Mouse (Mus musculus): ENCODE results near the gene Jdp2. TPM values are rescaled to one million over a fixed set of nuclear protein-coding genes. Genes with fewer than 3 reads are reported as not detected.

Jdp2 gene
- polyA plus RNA-seq, 1 experiment = 55.9 TPM

DNA sequence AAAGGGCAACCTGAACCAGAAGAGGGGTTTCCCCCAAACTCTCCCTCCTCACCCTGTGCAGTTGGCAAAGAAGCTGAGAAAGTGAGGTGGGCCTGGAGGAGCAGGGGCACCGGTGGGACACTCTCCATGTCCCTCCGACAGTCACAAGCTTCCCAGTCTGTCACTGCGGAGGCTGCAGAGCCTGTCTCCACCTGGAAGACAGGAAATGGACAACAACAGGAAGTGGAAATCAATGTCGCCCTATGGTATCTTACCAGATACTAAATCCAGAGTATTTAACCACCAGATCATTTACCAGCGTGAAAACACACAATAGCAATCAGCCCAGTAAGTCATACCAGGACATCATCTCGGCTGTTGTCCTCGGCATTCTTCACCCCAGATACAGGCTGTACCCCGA is 67.3 kb downstream of the Jdp2 start:
- Histone ChIP-seq H3K4me1 (ENCODE audit: control insufficient read depth, insufficient read depth, low read length) (no peaks in the 10 kb centered on the region), H3K27ac (ENCODE audit: insufficient read depth, low read length) (no peak overlapping the region), H3K4me3 (ENCODE audit: insufficient read depth, low read length) (no peak overlapping the region)
- no peak for TF ChIP-seq POLR2A (IDR thresholded peaks at IDR 0.05; ENCODE audit: extremely low read depth, insufficient read depth, low read length)
- no peak for TF ChIP-seq CTCF (IDR thresholded peaks at IDR 0.05; ENCODE audit: extremely low read depth, insufficient read depth, low read length)

DNA sequence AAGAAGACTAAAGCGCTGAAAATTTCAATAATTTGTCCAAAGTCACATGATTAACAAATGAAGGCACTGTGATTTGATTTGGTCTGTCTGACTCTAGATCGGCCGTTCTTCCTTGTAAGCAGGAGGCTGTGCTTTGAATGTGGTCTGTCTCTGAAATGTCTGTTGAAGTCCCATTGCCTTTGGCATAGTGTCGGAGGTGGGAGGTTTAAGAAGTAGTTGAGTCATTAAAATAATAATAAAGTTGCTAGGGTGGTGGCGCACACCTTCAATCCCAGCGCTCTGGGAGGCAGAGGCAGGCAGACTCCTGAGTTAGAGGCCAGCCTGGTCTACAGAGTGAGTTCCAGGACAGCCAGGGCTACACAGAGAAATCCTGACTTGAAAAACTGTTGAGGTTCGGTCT is 68.2 kb downstream of the Jdp2 start:
- Histone ChIP-seq H3K4me1 (ENCODE audit: control insufficient read depth, insufficient read depth, low read length) (no peaks in the 10 kb centered on the region), H3K27ac (ENCODE audit: insufficient read depth, low read length) (no peak overlapping the region), H3K4me3 (ENCODE audit: insufficient read depth, low read length) (no peak overlapping the region)
- TF ChIP-seq POLR2A (IDR thresholded peaks at IDR 0.05; ENCODE audit: extremely low read depth, insufficient read depth, low read length) (no peak), CTCF (IDR thresholded peaks at IDR 0.05; ENCODE audit: extremely low read depth, insufficient read depth, low read length) (no peak)

DNA sequence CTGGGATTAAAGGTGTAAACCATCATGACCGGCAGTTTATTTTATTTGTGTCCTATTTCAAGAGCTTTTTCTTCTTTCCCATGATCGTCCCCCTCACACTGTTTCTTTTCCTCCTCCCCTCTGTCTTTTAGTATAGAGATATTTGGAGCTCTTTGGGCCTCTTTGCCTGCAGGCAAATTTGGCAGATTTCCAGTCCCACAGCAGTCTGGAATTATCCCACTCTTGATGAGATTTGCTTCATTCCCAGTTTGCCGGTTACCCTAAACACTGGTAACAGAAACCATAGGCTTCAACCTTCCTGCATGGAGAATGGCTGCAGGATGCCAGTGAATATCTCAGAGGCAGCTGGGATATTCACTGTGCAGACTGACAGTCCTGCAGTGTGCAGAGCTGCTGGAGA is 69.9 kb downstream of the Jdp2 start:
- no peak overlapping the region for H3K4me3 ChIP-seq (ENCODE audit: insufficient read depth, low read length)
- TF ChIP-seq CTCF (IDR thresholded peaks at IDR 0.05; ENCODE audit: extremely low read depth, insufficient read depth, low read length) (no peak), POLR2A (IDR thresholded peaks at IDR 0.05; ENCODE audit: extremely low read depth, insufficient read depth, low read length) (no peak)
- no peak overlapping the region for H3K27ac ChIP-seq (ENCODE audit: insufficient read depth, low read length)
- no peaks in the 10 kb centered on the region for H3K4me1 ChIP-seq (ENCODE audit: control insufficient read depth, insufficient read depth, low read length)

DNA sequence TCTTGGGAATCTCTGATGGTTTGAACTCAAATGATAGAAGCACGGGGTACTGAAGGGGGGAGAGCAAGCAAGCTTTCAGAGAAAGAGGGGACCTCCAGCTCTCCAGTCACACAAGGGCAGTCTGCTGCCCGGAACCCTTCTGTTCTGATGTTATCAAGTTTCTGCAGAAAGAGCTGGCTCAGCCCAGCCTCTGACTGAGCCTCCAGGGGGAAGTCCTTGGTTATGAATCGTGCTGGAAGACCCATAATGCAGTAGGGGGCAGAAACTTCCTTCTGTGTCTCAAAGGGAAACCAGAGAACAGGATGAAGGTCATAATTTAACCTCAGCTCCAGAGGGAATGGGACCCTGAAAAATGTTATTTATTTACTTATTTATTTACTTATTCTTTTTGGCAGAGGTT is 71.3 kb downstream of the Jdp2 start:
- no peak for TF ChIP-seq CTCF (IDR thresholded peaks at IDR 0.05; ENCODE audit: extremely low read depth, insufficient read depth, low read length)
- TF ChIP-seq POLR2A (IDR thresholded peaks at IDR 0.05; ENCODE audit: extremely low read depth, insufficient read depth, low read length) = no peak
- no peak overlapping the region for H3K27ac ChIP-seq (ENCODE audit: insufficient read depth, low read length)
- H3K4me3 ChIP-seq (ENCODE audit: insufficient read depth, low read length) = no peak overlapping the region
- no peaks in the 10 kb centered on the region for H3K4me1 ChIP-seq (ENCODE audit: control insufficient read depth, insufficient read depth, low read length)

DNA sequence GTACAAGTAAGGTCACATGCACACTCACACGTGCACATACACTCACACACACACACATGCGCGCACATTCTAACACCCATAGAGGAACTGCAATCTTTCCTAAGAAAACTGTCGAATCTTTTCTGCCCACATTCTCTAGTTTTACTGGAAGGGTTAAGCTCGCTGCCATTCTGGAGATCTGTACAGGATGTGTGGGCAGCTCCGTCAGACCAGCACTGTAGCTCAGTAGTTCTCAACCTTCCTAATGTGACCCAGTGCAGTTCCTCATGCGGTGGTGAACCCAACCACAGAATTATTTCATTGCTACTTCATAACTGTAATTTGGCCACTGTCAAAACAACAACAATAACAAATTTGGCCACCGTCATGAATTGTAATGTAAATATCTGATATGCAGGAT is 75.1 kb downstream of the Jdp2 start:
- no peak overlapping the region for H3K4me3 ChIP-seq (ENCODE audit: insufficient read depth, low read length)
- no peaks in the 10 kb centered on the region for H3K4me1 ChIP-seq (ENCODE audit: control insufficient read depth, insufficient read depth, low read length)
- TF ChIP-seq CTCF (IDR thresholded peaks at IDR 0.05; ENCODE audit: extremely low read depth, insufficient read depth, low read length) (no peak), POLR2A (IDR thresholded peaks at IDR 0.05; ENCODE audit: extremely low read depth, insufficient read depth, low read length) (no peak)
- H3K27ac ChIP-seq (ENCODE audit: insufficient read depth, low read length) = no peak overlapping the region

DNA sequence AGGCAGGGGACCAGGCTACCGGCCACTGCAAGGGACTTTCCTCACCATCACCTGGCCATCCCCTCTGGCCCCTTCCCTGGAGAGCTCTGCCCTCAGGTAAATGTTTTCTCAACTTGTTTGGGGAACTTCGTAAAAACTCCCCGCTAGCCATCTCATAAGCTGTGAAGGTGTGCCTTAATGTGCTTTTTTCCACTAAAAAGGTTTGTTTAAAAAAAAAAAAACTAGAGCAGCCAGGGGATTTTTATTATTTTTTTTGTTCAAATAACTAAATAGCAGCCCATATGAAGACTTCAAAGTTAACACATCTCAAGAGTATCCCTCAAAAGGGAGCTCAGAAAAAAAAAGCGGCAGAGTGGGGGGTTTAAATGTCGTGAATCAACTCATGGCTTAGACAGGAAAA is 80.3 kb downstream of the Jdp2 start:
- no peak for TF ChIP-seq POLR2A (IDR thresholded peaks at IDR 0.05; ENCODE audit: extremely low read depth, insufficient read depth, low read length)
- no peak for TF ChIP-seq CTCF (IDR thresholded peaks at IDR 0.05; ENCODE audit: extremely low read depth, insufficient read depth, low read length)
- Histone ChIP-seq H3K4me1 (ENCODE audit: control insufficient read depth, insufficient read depth, low read length) (no peaks in the 10 kb centered on the region), H3K4me3 (ENCODE audit: insufficient read depth, low read length) (no peak overlapping the region), H3K27ac (ENCODE audit: insufficient read depth, low read length) (no peak overlapping the region)

DNA sequence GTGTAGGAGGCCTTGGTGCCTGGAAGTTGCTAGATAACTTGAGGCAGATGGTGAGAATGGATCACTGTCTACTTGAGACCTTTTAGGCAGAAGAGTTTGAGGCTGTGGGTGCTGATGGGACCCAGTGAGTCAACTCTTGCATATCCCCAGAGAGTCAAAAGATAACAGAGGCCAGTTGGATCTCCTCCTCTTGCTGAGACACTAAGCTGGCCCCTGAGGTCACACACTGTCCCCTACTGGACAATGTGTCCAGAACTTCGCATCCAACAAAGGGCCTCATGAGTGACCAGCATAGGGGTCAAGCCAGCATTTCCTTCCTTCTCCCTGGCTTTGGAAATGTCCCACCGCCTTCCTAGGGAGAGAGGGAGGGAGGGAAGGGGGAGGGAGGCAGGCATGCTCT is 81.0 kb downstream of the Jdp2 start:
- H3K4me1 ChIP-seq (ENCODE audit: control insufficient read depth, insufficient read depth, low read length) = no peaks in the 10 kb centered on the region
- TF ChIP-seq POLR2A (IDR thresholded peaks at IDR 0.05; ENCODE audit: extremely low read depth, insufficient read depth, low read length) = no peak
- no peak for TF ChIP-seq CTCF (IDR thresholded peaks at IDR 0.05; ENCODE audit: extremely low read depth, insufficient read depth, low read length)
- H3K27ac ChIP-seq (ENCODE audit: insufficient read depth, low read length) = no peak overlapping the region
- H3K4me3 ChIP-seq (ENCODE audit: insufficient read depth, low read length) = no peak overlapping the region

DNA sequence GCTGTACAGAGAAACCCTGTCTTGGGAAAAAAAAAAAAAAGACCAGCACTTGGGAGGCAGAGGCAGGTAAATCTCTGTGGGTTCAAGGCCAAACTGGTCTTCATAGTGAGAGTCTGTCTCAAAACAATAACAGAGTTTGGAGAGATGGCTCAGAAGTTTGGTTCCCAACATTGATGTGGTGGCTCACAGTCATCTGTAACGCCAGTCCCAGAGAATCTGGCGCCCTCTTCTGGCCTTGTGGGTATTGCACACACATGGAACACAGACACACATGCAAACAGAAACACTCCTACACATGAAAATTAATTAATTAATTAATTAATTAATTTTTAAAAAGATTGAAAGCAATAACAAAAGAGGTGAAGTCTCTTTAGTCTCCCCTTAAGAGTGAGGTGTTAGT is 83.5 kb downstream of the Jdp2 start:
- Histone ChIP-seq H3K27ac (ENCODE audit: insufficient read depth, low read length) (no peak overlapping the region), H3K4me1 (ENCODE audit: control insufficient read depth, insufficient read depth, low read length) (no peaks in the 10 kb centered on the region), H3K4me3 (ENCODE audit: insufficient read depth, low read length) (no peak overlapping the region)
- no peak for TF ChIP-seq POLR2A (IDR thresholded peaks at IDR 0.05; ENCODE audit: extremely low read depth, insufficient read depth, low read length)
- no peak for TF ChIP-seq CTCF (IDR thresholded peaks at IDR 0.05; ENCODE audit: extremely low read depth, insufficient read depth, low read length)

DNA sequence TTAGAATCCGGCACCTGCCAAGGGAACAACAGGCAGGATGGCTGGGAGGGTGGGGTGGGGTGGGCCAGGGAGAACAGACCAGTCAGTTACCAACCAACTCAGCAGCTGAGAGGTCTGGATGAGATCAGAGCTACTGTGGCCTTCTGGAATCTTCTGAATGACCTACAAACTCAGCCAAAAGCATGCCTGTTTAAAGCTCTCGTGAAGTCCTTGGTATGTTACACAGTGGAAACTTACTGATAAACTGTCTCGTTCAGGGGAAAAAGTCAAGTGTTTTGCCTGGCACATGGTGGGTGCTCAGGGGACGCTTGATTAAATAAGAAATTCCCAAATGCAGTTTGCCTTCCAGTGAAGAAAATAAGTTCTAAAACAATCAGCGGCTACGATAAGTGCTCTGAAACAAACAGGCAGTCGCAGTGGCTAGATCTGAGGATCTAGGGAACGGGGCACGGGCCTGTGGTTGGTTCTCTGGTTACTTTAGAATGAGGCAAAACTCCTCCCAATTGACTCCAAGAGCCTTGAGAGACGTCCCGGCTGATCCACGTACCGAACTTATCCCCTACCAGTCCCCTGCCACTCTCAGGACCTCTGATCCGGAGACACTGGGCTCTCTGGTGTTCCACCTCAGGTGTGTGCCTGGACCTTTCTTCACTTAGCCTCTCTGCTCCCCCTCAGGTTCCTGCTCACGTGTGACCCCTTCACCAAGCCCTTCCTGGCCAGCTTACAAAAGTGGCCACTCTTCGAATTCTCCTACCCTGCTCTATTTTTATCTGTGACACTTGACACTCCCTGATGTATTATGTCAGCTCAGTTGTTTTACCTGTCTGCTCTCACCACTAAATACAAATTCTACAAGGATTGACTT is 85.8 kb downstream of the Jdp2 start:
- TF ChIP-seq CTCF (IDR thresholded peaks at IDR 0.05; ENCODE audit: extremely low read depth, insufficient read depth, low read length) (no peak), POLR2A (IDR thresholded peaks at IDR 0.05; ENCODE audit: extremely low read depth, insufficient read depth, low read length) (no peak)
- no peak overlapping the region for H3K27ac ChIP-seq (ENCODE audit: insufficient read depth, low read length)
- H3K4me3 ChIP-seq (ENCODE audit: insufficient read depth, low read length) = no peak overlapping the region
- no peaks in the 10 kb centered on the region for H3K4me1 ChIP-seq (ENCODE audit: control insufficient read depth, insufficient read depth, low read length)

DNA sequence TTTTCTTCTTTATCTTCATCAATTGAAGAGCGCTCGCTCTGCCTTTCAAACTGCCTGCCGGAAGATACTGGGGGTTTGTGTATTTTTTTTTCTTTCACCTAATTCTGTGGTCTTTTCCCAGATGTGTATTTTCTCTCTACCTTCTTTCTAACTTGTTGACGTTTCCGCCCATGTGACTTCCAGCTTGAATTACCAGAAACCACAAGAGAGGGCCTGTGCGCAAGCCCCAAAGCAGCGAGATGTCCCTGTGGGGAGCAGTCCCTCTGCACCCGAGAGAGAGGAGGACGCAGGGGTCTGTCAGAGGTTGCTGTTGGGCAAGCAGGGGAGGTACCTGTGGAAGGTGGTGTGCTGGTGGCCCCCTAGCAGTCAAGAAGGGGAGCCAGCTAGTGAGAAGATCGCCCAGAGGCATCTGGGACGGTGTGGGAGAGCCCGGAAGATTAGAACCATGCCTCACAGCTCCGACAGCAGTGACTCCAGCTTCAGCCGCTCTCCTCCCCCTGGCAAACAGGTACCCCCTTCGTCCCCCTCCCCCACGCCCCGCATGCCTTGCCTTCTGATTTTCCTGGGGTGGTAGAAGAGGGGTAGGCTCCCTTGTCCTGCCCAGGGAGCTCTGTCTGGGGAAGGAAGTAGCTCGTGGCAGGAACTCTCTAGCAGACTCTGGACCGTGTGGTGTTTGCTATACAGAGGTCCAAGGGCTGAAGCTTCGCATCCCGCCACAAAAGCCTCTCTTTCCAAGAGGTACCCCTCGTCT is 87.8 kb downstream of the Jdp2 start, which contains the start of gene Batf:
Batf (plus strand) TSS at position 204 of the 751 bp plus-strand sequence.
- Histone ChIP-seq H3K4me3 (ENCODE audit: insufficient read depth, low read length) (no peak within 1 kb of the TSS; the same call in 1 of the 2 replicates), H3K4me1 (ENCODE audit: control insufficient read depth, insufficient read depth, low read length) (no peaks in the 10 kb centered on the region)
- no peak for TF ChIP-seq POLR2A (IDR thresholded peaks at IDR 0.05; ENCODE audit: extremely low read depth, insufficient read depth, low read length)
- no peak for TF ChIP-seq CTCF (IDR thresholded peaks at IDR 0.05; ENCODE audit: extremely low read depth, insufficient read depth, low read length)

More for the DNA sequence above, 87.8 kb downstream of the Jdp2 start, which contains the start of gene Batf:
- H3K27ac ChIP-seq (ENCODE audit: insufficient read depth, low read length) = no peak within 1 kb of the TSS

Measured in cortical plate, adult 2 months (tissue).